Mouse (Mus musculus): ENCODE results near the gene Oxa1l. TPM values are rescaled to one million over a fixed set of nuclear protein-coding genes. Genes with fewer than 3 reads are reported as not detected.

Oxa1l gene
- total and polyA plus RNA-seq, 3 experiments, result 43.3 to 143 TPM; not detected in 1

DNA sequence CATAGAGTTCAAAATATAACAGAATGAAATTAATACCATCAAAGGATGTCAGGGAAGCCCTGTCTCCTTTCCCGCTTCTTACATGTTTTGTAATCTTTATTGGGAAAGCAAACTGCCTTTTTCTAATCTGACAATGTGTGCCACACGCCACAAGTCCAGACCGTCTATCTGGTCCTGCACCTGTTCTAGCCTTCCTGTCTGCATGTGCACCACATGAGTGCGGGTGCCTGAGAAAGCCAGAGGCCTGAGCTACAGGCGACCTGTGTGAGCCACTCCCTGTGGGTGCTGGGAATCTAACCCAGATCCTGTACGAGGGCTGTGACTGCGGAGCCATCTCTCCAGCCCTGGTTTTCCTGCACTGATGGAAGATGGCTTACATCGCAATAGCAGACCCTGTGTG is 23.8 kb downstream of the Oxa1l start:
- no peak for TF ChIP-seq RAD21 (IDR thresholded peaks at IDR 0.05; ENCODE audit: low read depth, low read length)
- TF ChIP-seq RCOR1 (IDR thresholded peaks at IDR 0.05; ENCODE audit: low read depth, low read length), result no peak
- 0 out of 2 replicates have a peak, but pooled peaks have one; percentile 26 for TF ChIP-seq TAL1 (IDR thresholded peaks at IDR 0.05; ENCODE audit: low read length)
- TF ChIP-seq ELF1 (IDR thresholded peaks at IDR 0.05; ENCODE audit: low read depth, low read length), result no peak
- H3K9me3 ChIP-seq (replicated peaks; ENCODE audit: insufficient read depth, low read length), result no peaks in the 10 kb centered on the region

DNA sequence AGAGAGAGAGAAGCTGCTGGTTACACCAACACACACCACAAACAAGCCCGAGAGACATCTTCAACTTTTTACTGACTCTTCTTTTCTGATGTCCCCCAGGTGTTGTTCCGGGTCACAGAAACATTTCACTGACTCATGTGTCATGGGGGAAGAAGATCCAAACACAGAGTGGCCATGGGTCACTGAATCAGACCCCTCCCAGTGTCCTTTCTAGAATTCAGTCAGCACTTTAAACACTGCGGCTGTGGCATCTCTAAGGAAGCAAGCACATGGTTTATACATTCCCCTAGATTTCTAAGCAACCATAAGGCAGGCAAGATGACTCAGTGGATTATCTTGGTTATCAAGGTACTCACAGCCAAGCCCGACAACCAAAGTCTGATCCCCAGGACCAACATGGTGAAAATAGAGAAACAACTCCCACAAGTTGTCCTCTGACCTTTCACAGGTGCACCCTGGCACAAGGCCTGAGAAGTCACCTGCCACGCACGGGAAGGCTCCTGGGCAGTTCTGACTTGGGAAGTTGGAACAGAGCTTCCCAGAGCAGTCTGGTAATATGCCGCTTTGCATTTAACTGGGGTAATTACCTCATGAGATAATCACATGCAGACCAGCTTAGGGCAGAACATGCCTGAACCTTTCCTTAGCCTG is 25.5 kb downstream of the Oxa1l start:
- DNase-seq (ENCODE audit: low read depth, low spot score), result no peak
- H3K27me3 ChIP-seq (ENCODE audit: control insufficient read depth in 1 of 2, insufficient read depth in 2 of 2, low read length in 2 of 2), result no peaks in the 10 kb centered on the region
- H3K36me3 ChIP-seq (ENCODE audit: control insufficient read depth in 1 of 2, insufficient read depth in 2 of 2, low read length in 2 of 2), result peaks cover 0 to under 1% of the 10 kb centered on the region in 2 experiments; a peak in 1 of 4 replicates
- H3K79me2 ChIP-seq (ENCODE audit: control insufficient read depth, insufficient read depth, low read length, poor library complexity), result 0 out of 2 replicates have a peak, but pooled peaks cover 2% of the 10 kb centered on the region
- no peak overlapping the region for H3K27ac ChIP-seq (ENCODE audit: control insufficient read depth, low read depth, low read length)
- H3K9me3 ChIP-seq (replicated peaks; ENCODE audit: insufficient read depth, low read length), result no peaks in the 10 kb centered on the region
- no peaks in the 10 kb centered on the region for H3K4me1 ChIP-seq (ENCODE audit: control insufficient read depth in 1 of 2, insufficient read depth in 2 of 2, low read length in 2 of 2)
- H3K4me3 ChIP-seq (ENCODE audit: control insufficient read depth in 1 of 2, insufficient read depth in 1 of 2, low read depth in 2 of 2, low read length in 2 of 2), result no peak overlapping the region
- no peak overlapping the region for H3K9ac ChIP-seq (ENCODE audit: control insufficient read depth, low read depth, low read length, poor library complexity, severe bottlenecking)
- TF ChIP-seq MEF2A (IDR thresholded peaks at IDR 0.05; ENCODE audit: extremely low read depth, insufficient replicate concordance, low read depth, low read length, poor library complexity, severe bottlenecking) (no peak), GABPA (IDR thresholded peaks at IDR 0.05; ENCODE audit: low read depth, low read length) (no peak), UBTF (IDR thresholded peaks at IDR 0.05; ENCODE audit: borderline replicate concordance, insufficient read depth, low read depth, low read length) (no peak), MYB (IDR thresholded peaks at IDR 0.05; ENCODE audit: low read depth, low read length) (no peak)

More for the DNA sequence above, 23.8 kb downstream of the Oxa1l start:
- DNase-seq (ENCODE audit: low read depth, low spot score), result no peak
- H3K36me3 ChIP-seq (ENCODE audit: control insufficient read depth in 1 of 2, insufficient read depth in 2 of 2, low read length in 2 of 2), result peaks cover 0 to 2% of the 10 kb centered on the region in 2 experiments; a peak in 1 of 4 replicates
- H3K4me1 ChIP-seq (ENCODE audit: control insufficient read depth in 1 of 2, insufficient read depth in 2 of 2, low read length in 2 of 2), result no peaks in the 10 kb centered on the region
- H3K79me2 ChIP-seq (ENCODE audit: control insufficient read depth, insufficient read depth, low read length, poor library complexity), result no peaks in the 10 kb centered on the region
- no peak overlapping the region for H3K9ac ChIP-seq (ENCODE audit: control insufficient read depth, low read depth, low read length, poor library complexity, severe bottlenecking)
- no peak overlapping the region for H3K27ac ChIP-seq (ENCODE audit: control insufficient read depth, low read depth, low read length)
- H3K27me3 ChIP-seq (ENCODE audit: control insufficient read depth in 1 of 2, insufficient read depth in 2 of 2, low read length in 2 of 2), result no peaks in the 10 kb centered on the region
- no peak overlapping the region for H3K4me3 ChIP-seq (ENCODE audit: control insufficient read depth in 1 of 2, insufficient read depth in 1 of 2, low read depth in 2 of 2, low read length in 2 of 2)

GRCm38 (mm10) chr14:54387546-54387945 is 26.9 kb downstream of the Oxa1l start:
- TF ChIP-seq POLR2AphosphoS5 (IDR thresholded peaks at IDR 0.05; ENCODE audit: borderline replicate concordance, low read depth, low read length) (no peak), E2F4 (IDR thresholded peaks at IDR 0.05; ENCODE audit: borderline replicate concordance, low read depth, low read length) (no peak), ZKSCAN1 (IDR thresholded peaks at IDR 0.05; ENCODE audit: low read depth, low read length) (no peak), KAT2A (conservative IDR thresholded peaks at IDR 0.05; ENCODE audit: low read depth, low read length) (no peak), ZMIZ1 (IDR thresholded peaks at IDR 0.05; ENCODE audit: low read depth, low read length) (no peak), EP300 (IDR thresholded peaks at IDR 0.05; ENCODE audit: low read depth in 1 of 2, low read length in 2 of 2) (no peak)
- Histone ChIP-seq H3K36me3 (ENCODE audit: control insufficient read depth in 1 of 2, insufficient read depth in 2 of 2, low read length in 2 of 2) (peaks cover 0 to 5% of the 10 kb centered on the region in 2 experiments), H3K79me2 (ENCODE audit: control insufficient read depth, insufficient read depth, low read length, poor library complexity) (0 out of 2 replicates have a peak, but pooled peaks cover 2% of the 10 kb centered on the region), H3K27me3 (ENCODE audit: control insufficient read depth in 1 of 2, insufficient read depth in 2 of 2, low read length in 2 of 2) (no peaks in the 10 kb centered on the region), H3K9me3 (replicated peaks; ENCODE audit: insufficient read depth, low read length) (no peaks in the 10 kb centered on the region), H3K27ac (ENCODE audit: control insufficient read depth, low read depth, low read length) (no peak overlapping the region), H3K4me1 (ENCODE audit: control insufficient read depth in 1 of 2, insufficient read depth in 2 of 2, low read length in 2 of 2) (peaks cover 0 to 5% of the 10 kb centered on the region in 2 experiments; a peak in 2 of 4 replicates), H3K4me3 (ENCODE audit: control insufficient read depth in 1 of 2, insufficient read depth in 1 of 2, low read depth in 2 of 2, low read length in 2 of 2) (no peak overlapping the region), H3K9ac (ENCODE audit: control insufficient read depth, low read depth, low read length, poor library complexity, severe bottlenecking) (no peak overlapping the region)
- DNase-seq (ENCODE audit: low read depth, low spot score), result no peak
